Mouse (Mus musculus) cerebellum, adult 2 months (tissue): ENCODE measurements around the gene Trim44.

Source experiments
- CTCF ChIP-seq: fragments of 200-500 bp; IDR thresholded peaks from 2 replicates; pipeline ENCODE4 v1.5.1; 2011; ENCODE audit warnings: low read depth, mild to moderate bottlenecking, control low read depth, low read length, moderate library complexity, borderline replicate concordance; ENCODE audit not compliant: insufficient read depth
- POLR2A ChIP-seq: fragments of 200-500 bp; IDR thresholded peaks from 2 replicates; pipeline ENCODE4 v1.6.1; 2011; ENCODE audit warnings: low read length, control low read depth, borderline replicate concordance; ENCODE audit not compliant: insufficient read depth

DNA sequence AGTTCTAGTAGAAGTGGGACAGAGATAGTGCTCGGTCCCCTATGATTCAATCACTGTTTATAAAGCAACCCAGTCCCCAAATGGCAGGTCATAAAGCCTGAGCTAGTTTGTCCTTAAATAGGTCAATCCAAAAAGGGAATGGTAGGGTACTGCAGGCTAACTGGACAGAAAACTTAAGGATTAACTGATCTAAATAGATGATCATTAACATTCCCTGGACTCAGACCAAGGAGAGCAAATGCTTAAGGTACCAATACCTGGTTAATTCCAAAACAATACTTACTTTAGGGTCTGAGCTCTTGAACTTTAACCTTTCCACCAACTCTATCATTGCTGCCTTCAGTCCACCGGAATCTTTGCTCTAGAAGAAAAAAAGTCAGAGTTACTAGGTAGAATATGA is 27.0 kb downstream of the Trim44 start:
- no peak for TF ChIP-seq CTCF
- TF ChIP-seq POLR2A, result no peak
